Mouse (Mus musculus) frontal cortex, postnatal 10 days (tissue): ENCODE results near the gene Ermap.

Experiments
- DNase-seq, 2 experiments: peaks; one replicate each; pipeline ENCODE4 v3.0.0; 2022; ENCODE audit warnings: low spot score in 2 of 2, mixed read lengths in 1 of 2

The Ermap gene

GRCm38 (mm10) chr4:119137313-119137712 is 52.5 kb downstream of the Ermap start:
- DNase-seq: no peak

- no peak for DNase-seq
Observed at GRCm38 (mm10) chr4:119133860-119134259, 56.0 kb downstream of the Ermap start.

DNA sequence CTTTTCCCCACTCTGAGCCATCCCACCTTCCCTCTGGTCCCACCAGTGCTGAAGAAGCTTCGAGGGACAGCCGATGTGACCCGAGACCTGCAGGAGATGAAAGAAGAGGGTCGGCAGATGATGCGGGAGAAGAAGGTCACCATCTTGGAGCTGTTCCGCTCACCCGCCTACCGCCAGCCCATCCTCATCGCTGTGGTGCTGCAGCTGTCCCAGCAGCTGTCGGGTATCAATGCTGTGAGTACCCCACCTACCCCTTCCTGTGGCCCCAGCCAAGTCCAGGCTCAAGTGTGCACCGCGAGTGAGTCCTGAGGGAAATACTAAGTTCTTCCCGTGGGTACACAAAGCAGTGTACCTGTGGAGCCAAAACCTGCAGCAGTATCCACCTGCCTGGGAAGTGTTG is 56.5 kb downstream of the Ermap start:
- DNase-seq: no peak

DNA sequence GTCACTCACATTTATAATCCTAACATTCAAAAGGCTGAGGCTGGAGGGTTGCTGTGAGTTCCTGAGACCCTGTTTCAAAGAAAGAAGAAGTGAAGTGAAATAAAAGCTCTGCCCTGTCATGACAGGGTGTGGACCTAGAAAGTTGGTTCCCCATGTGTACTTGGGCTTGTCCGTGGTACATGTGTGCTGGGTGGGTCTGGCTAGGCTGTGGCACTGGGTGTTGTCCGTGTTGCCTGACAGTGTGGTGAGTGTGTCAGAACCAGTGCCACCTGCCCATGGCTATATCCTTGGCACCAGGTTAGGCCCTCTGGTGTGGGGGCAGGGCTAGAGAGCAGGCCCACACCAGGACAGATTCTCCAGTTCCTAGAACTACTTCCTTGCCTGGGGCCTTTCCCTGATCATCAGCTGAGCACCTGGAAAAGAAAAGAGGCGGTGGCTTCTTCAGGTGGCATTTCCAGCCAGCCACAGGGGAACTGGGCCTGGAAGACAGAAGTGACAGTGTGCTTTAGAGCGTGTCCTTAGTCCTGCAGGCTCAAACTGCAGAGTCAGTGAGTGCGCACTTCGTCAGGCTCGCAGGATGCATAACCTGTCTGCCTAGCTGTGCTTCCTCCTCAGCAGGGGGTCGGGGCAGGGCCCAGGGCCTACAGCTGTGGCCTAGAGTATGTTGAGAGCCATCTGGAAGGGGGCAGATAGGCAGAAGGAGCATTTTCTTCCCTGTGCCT is 58.5 kb downstream of the Ermap start:
- no peak for DNase-seq

DNA sequence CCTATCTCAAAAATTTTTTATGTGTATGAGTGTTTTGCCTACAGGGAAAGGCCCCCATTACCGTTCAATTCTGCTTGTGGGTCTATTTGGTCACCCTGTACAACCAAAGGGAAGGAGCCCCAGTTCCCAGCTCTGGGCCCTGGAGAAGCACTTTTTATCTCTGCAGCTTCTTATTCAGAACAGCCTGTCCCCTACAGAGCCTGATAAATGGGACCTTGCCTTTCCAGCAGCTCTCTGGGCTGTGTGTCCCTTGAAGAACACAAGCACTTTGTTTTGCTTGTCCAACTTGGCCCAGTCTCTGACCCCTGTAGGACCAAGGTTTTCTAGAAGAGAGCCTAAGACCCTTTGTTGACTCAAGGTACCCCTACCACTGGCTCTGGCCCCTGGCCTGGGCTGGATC is 60.7 kb downstream of the Ermap start:
- no peak for DNase-seq

DNA sequence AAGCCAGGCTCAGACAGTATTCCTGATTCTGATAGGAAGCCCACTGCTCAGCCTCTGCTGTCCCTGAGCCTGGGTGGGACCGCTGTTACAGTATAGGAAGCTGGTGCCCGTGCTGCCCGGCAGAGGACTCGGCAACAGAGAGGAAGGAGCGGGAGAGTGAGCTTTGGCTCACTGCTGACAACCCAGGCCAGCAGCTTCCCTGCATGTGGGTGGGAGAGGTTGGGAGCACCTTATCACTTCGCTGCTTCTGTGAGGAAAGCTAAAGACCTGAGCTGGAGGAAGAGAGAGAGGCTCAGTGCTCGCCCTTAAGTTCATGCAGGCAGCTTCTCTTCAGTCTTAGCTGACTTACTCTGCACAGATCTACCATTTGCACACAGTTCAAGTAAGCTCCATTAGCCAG is 61.3 kb downstream of the Ermap start:
- DNase-seq: no peak

DNA sequence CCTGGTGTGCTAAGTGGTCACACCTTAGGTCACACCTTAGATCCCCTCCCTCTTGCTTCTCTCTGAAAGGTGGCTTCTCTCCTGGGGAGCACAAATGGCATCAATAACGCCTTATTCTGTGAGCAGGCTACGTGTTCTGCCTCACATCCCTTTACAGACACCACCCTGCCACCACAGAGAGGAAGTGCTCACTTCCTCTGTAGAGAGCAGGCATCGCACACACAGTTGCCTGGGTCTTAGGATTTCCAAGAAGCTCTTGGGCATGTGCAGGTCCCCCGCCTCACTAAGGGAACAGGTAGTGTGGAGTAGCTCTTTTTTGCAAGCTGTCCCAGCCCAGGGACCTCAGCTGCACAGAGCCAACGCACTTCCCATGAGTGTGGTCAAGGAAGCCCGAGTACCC is 62.6 kb downstream of the Ermap start:
- no peak for DNase-seq

DNA sequence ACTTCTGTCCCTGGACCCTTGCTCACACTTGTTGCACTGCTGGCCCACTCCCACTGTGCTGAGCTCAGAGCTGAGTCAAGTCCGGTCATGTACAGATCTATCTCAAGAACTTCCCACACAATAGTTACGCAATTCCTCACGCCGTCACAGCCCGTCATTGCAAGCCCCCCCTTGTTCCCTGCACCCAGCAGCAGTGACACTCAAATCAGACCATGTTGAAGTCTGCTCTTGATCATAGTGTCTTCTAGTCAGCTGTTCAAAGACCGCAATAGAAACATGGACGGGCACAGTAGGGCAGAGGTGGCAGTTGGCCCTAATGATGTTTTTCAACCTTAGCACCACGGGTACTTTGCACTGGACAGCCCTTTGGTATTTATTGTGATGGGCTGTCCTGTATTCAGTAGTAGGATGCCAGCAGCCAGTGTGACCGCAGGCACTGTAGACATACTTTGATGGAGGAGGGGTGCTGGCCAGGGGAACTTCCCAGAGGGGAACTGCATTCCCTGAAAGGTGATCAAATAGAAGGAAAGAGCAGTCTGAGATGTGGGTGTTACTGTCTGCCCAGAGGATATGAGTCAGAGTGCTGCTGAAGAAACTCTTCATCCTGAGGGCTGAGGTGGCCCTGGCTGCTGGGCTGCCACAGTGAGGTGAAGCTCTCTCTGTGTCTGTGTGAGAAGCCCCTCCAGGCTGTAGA is 64.1 kb downstream of the Ermap start:
- DNase-seq: no peak
